Mouse (Mus musculus) olfactory bulb, adult 2 months (tissue): Measurements from ENCODE around the gene Chp2.

Source experiments
- CTCF ChIP-seq: fragments of 200-500 bp; IDR thresholded peaks from 2 replicates; pipeline ENCODE4 v1.5.1; 2012; ENCODE audit warnings: low read depth, mild to moderate bottlenecking, low read length, moderate library complexity; ENCODE audit not compliant: insufficient read depth
- POLR2A ChIP-seq: fragments of 200-500 bp; IDR thresholded peaks from 2 replicates; pipeline ENCODE4 v1.6.1; 2012; ENCODE audit warnings: mild to moderate bottlenecking, low read depth, low read length, moderate library complexity; ENCODE audit not compliant: insufficient read depth

DNA sequence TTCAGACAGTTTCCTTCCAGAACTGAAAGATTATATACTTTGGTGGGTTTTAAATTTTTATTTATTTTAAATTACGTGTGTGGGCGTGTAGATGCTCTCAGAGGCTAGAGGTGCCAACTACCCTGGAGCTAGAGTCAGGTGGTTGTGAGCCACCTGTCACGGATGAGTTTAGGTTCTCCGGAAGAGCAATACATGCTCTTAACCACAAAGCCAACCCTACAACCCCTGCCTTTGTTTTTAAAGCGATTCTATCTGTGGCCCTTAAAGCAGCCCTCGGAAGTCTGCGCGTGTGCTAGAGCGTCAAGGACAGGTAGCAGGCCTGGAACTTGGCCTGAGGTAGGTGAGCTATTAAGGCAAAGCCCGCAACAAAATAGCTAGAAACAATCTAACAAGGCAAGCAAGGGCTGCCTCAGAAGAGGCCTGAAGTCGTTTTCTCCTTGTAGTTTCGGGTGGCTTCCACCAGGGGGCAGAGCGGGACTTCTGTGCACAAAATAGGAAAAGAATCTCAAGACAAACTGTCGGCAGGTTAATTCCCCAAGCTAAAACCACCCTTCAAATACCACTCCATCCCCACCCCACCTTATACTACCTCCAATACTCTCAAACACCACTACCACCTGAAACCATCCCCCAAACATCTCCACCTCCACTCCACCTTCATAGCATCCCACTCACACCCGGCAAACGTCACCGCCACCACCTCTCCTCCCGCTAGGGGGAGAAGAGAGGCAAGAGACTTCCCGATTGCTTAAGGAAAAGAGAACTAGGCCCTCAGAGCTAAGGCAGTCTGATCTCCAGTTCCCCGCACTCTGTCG lies 32.1 kb downstream of the Chp2 start:
- TF ChIP-seq CTCF (peak; percentile 84), POLR2A (no peak)
